Mouse (Mus musculus) adipose tissue, adult 10 weeks (tissue): Measurements from ENCODE around the gene Fbxo45. TPM values are rescaled to one million over a fixed set of nuclear protein-coding genes. Genes with fewer than 3 reads are reported as not detected.

Experiments used
- polyA plus RNA-seq: library from polyadenylated mRNA; stranded (reverse); fragments of 350-450 nt; fragmentation: Illumina TruSeq; extraction: RNeasy Lipid Tissue Mini Kit (QIAGEN cat#74804); gene quantifications from one replicate; pipeline ENCODE4 v1.2.3, GENCODE M21; 2014; ENCODE audit warnings: low read depth, low replicate concordance

The Fbxo45 gene
- polyA plus RNA-seq: 26.0 TPM

GRCm38 (mm10) chr16:32246952-32247370, at the start of gene Fbxo45, which contains the start of gene Wdr53:
TSS of gene Fbxo45 (minus strand) at chr16:32247158.
TSS of gene Wdr53 (plus strand) at chr16:32247227.

DNA sequence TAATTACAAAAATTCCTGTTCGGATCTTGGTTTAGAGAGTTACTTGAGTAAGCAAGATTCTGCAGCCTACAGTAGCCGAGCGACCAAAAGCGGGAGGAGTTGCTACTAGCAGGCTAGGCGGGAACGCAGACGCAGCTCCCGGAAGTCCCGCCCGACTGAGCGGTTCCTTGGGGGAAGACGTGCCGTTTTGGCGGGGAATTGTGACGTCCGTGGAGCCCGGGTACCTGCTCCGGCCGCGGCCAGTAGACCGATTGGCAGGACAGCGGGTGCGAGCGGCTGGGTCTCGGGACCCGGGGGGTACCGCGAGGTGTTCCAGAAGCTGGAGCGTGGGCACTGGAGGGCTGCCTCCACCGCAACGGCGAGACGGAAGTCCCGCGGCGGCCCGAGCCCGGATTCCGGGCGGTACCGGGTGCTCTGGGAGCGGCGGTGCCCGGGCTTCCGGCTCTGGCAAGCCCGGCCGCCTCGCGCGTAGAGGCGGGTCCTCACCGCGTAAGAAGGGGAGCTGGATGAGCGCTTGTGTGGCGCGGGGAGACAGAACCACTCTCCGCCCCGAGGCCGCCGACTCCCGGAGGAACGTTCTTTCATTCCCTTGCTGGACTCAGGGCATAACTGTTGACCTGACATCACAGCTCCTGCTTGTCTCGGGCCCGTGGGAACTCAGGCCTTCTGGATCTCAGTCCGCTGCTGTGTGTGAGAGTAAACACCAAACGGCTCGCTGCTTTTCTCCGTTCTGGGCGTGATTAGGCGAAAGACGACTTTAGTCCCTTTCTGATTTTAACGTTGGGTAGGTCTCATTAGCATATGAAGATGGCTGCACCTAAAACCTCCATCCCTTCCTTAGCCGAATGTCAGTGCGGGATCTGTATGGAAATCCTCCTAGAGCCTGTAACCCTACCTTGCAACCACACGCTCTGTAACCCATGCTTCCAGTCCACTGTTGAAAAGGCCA, 30.6 kb upstream of the Fbxo45 start, which contains the start of gene Rnf168:
Gene Rnf168 (plus strand): TSS at position 152 of the 949 bp plus-strand sequence.

GRCm38 (mm10) chr16:32271291-32271690, 24.3 kb upstream of the Fbxo45 start, which contains the start of gene Smco1:
TSS of gene Smco1 (plus strand) at chr16:32271468.

Other genes with a start within 250 kb of the Fbxo45 start
- 14.8 TPM for gene Senp5, start 243.9 kb downstream of the Fbxo45 start, polyA plus RNA-seq
- gene Pak2, start 167.8 kb downstream of the Fbxo45 start, polyA plus RNA-seq: 35.3 TPM
- 35.9 TPM for gene Pigx, start 147.4 kb downstream of the Fbxo45 start, polyA plus RNA-seq
- gene Cep19, start 147.4 kb downstream of the Fbxo45 start, polyA plus RNA-seq: 15.2 TPM
- gene Nrros, start 81.6 kb downstream of the Fbxo45 start, polyA plus RNA-seq: 15.2 TPM
- not detected for gene Bex6, start 67.3 kb downstream of the Fbxo45 start, polyA plus RNA-seq
- 19.4 TPM for gene Wdr53, start 69 bp upstream of the Fbxo45 start, polyA plus RNA-seq
- gene Smco1, start 24.3 kb upstream of the Fbxo45 start, polyA plus RNA-seq: not detected
- 11.2 TPM for gene Rnf168, start 30.3 kb upstream of the Fbxo45 start, polyA plus RNA-seq
- gene Ubxn7, start 85.1 kb upstream of the Fbxo45 start, polyA plus RNA-seq: 9.5 TPM
- 0.83 TPM for gene Tm4sf19, start 153.3 kb upstream of the Fbxo45 start, polyA plus RNA-seq
- 26.9 TPM for gene Tctex1d2, start 172.5 kb upstream of the Fbxo45 start, polyA plus RNA-seq
- gene Pcyt1a, start 183.8 kb upstream of the Fbxo45 start, polyA plus RNA-seq: 27.3 TPM
- not detected for gene Slc51a, start 240.7 kb upstream of the Fbxo45 start, polyA plus RNA-seq
- 1.6 TPM for gene Zdhhc19, start 249.1 kb upstream of the Fbxo45 start, polyA plus RNA-seq